Mouse (Mus musculus): ENCODE measurements around the gene Gm2888.
"Not testable (repeated sequence)": the region's sequence is repeated elsewhere in the genome, so short reads cannot be mapped to it uniquely, and the experiment has no call there.

Gene Gm2888

DNA sequence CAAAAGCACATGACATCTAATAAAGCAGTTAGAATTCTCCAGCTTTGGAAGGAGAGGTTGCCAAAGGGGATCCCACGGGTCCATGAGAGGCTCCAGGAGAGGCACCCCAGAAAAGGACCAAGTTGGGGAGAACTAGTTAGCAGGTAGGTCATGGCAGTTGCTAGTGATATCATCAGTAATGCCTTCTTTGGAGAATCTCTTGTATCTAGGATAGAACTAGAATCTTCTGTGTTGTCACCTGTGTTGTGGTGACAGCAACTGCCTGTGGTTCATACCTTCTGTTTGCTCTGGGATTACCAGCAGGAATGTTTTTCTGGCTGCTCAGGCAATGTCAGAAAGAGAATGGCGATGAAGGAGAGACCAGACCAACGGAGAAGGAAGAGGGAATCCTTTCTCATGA lies at the start of gene Gm2888:
Gene Gm2888, plus strand, starts transcription at position 301 of the 400 bp plus-strand sequence.
- DNase-seq (ENCODE audit: low spot score in 2 of 2) = not testable (repeated sequence)

DNA sequence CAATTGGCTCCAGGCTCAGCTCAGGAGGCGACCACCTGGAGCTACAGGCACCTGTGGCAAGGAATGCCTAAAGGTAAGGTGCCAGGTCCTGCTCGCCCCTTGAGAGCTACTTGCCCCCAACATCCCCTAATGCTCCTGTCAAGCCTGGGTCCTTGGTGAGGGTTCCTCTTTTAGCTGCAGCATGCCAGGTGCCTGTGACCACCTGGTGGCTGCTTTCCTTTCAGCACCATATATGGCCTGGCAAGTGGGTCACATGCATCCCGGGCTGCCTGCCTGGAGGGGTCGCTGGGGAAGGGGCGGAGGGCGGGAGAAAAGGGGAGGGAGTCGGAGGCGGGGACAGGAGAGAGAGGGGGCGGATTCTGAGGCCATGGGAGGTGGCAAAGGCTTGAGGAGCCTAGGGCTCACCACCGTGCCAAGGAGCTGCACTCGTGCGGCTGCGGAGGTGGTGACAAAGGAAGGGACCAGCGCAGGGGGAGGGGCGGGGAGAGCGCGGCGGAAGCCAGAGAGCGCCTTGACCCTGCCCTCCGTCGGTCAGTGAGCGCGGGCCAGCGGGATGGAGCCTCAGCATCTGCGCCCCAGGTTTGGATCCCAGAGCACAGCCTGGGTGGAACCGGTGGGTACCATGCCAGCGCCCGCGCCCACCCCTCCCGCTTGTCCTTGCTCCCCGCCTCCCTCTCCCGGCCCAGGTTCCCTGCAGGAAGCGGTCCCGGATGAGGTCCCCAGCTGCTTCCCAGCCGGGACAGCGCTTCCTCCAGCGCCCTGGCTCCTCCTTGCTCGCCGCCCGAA lies 19.1 kb downstream of the Gm2888 start, which contains the start of gene Gm2897:
Gene Gm2897, plus strand, starts transcription at position 559 of the 786 bp plus-strand sequence.
- peak; percentile 19 to 20 for DNase-seq (ENCODE audit: low spot score in 2 of 2)

DNA sequence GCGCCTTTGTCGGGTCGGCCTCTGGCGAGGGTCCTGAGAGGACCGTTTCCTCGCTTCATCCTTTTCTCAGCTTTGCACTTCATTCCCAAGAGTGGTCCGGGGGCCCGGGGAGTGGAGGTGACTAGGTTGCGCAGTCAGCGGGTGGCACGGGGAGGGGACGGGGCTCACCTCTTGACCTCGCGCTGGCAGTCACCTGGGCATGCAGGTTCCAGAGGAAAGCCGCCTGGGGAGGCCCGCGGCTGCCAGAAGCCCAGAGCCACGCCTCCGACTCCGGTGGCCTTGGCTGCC lies 19.7 kb downstream of the Gm2888 start:
- DNase-seq (ENCODE audit: low spot score in 2 of 2) = peak; percentile 26 to 29

GRCm38 (mm10) chr14:3050087-3050486 lies 20.3 kb downstream of the Gm2888 start:
- DNase-seq (ENCODE audit: low spot score in 2 of 2) = peak; percentile 20
